Mouse (Mus musculus): ENCODE measurements around the gene Ryr1. TPM values are rescaled to one million over a fixed set of nuclear protein-coding genes. Genes with fewer than 3 reads are reported as not detected.
"Not testable (repeated sequence)": the region's sequence is repeated elsewhere in the genome, so short reads cannot be mapped to it uniquely, and the experiment has no call there.

Gene Ryr1
- polyA plus RNA-seq, 1 experiment from 2014 or later: 0.52 TPM

- 92% methylated on average over 14 of the region's 14 CpGs for WGBS
- Histone ChIP-seq H3K9ac (ENCODE audit: low read depth, low read length) (no peak overlapping the region), H3K4me1 (replicated peaks; ENCODE audit: control insufficient read depth, insufficient read depth, low read length) (no peaks in the 10 kb centered on the region; the same call in 1 of the 2 replicates), H3K4me3 (ENCODE audit: low read depth, low read length) (no peak overlapping the region), H3K27me3 (replicated peaks; ENCODE audit: control insufficient read depth, insufficient read depth, low read length) (peaks cover 10% of the 10 kb centered on the region), H3K27ac (ENCODE audit: low read depth, low read length) (no peak overlapping the region), H3K36me3 (ENCODE audit: control insufficient read depth, insufficient read depth, low read length) (peaks cover 2% of the 10 kb centered on the region; the same call in 1 of the 2 replicates), H3K9me3 (ENCODE audit: control insufficient read depth, low read length) (no peaks in the 10 kb centered on the region), H3K4me2 (no peak overlapping the region)
- no peak for ATAC-seq (replicated peaks; ENCODE audit: low FRiP score)
- no peak for DNase-seq (ENCODE audit: low spot score)
Measured at GRCm38 (mm10) chr7:29154018-29154720, 29.2 kb upstream of the Ryr1 start.

GRCm38 (mm10) chr7:29151486-29151885, 26.5 kb upstream of the Ryr1 start:
- H3K9me3 ChIP-seq (ENCODE audit: control insufficient read depth, low read length): no peaks in the 10 kb centered on the region
- H3K4me2 ChIP-seq: no peak overlapping the region
- H3K9ac ChIP-seq (ENCODE audit: low read depth, low read length): no peak overlapping the region
- 71% methylated on average over 10 of the region's 10 CpGs for WGBS
- H3K36me3 ChIP-seq (ENCODE audit: control insufficient read depth, insufficient read depth, low read length): peaks cover 2% of the 10 kb centered on the region; the same call in 1 of the 2 replicates
- DNase-seq (ENCODE audit: low spot score) (no peak), ATAC-seq (replicated peaks; ENCODE audit: low FRiP score) (no peak)
- H3K27ac ChIP-seq (ENCODE audit: low read depth, low read length): no peak overlapping the region
- H3K4me1 ChIP-seq (replicated peaks; ENCODE audit: control insufficient read depth, insufficient read depth, low read length): no peaks in the 10 kb centered on the region; the same call in 1 of the 2 replicates
- no peaks in the 10 kb centered on the region for H3K27me3 ChIP-seq (replicated peaks; ENCODE audit: control insufficient read depth, insufficient read depth, low read length)
- H3K4me3 ChIP-seq (ENCODE audit: low read depth, low read length): no peak overlapping the region

GRCm38 (mm10) chr7:29148771-29149170, 23.8 kb upstream of the Ryr1 start:
- H3K4me1 ChIP-seq (replicated peaks; ENCODE audit: control insufficient read depth, insufficient read depth, low read length): no peaks in the 10 kb centered on the region
- no peaks in the 10 kb centered on the region for H3K36me3 ChIP-seq (ENCODE audit: control insufficient read depth, insufficient read depth, low read length)
- no peak overlapping the region for H3K27ac ChIP-seq (ENCODE audit: low read depth, low read length)
- H3K9me3 ChIP-seq (ENCODE audit: control insufficient read depth, low read length): no peaks in the 10 kb centered on the region
- no peak for ATAC-seq (replicated peaks; ENCODE audit: low FRiP score)
- DNase-seq (ENCODE audit: low spot score): no peak
- no peak overlapping the region for H3K9ac ChIP-seq (ENCODE audit: low read depth, low read length)
- H3K27me3 ChIP-seq (replicated peaks; ENCODE audit: control insufficient read depth, insufficient read depth, low read length): no peaks in the 10 kb centered on the region
- no peak overlapping the region for H3K4me3 ChIP-seq (ENCODE audit: low read depth, low read length)
- H3K4me2 ChIP-seq: no peak overlapping the region
- WGBS: 82% methylated on average over 15 of the region's 15 CpGs

- Histone ChIP-seq H3K27me3 (replicated peaks; ENCODE audit: control insufficient read depth, insufficient read depth, low read length) (no peaks in the 10 kb centered on the region), H3K9me3 (ENCODE audit: control insufficient read depth, low read length) (no peaks in the 10 kb centered on the region), H3K4me3 (ENCODE audit: low read depth, low read length) (no peak overlapping the region), H3K4me2 (no peak overlapping the region), H3K9ac (ENCODE audit: low read depth, low read length) (no peak overlapping the region), H3K27ac (ENCODE audit: low read depth, low read length) (no peak overlapping the region), H3K4me1 (replicated peaks; ENCODE audit: control insufficient read depth, insufficient read depth, low read length) (no peaks in the 10 kb centered on the region), H3K36me3 (ENCODE audit: control insufficient read depth, insufficient read depth, low read length) (no peaks in the 10 kb centered on the region)
- no peak for ATAC-seq (replicated peaks; ENCODE audit: low FRiP score)
- WGBS: 71% methylated on average over 7 of the region's 7 CpGs
- no peak for DNase-seq (ENCODE audit: low spot score)
Measured at GRCm38 (mm10) chr7:29146625-29147367, 21.8 kb upstream of the Ryr1 start.

GRCm38 (mm10) chr7:29144006-29144405, 19.0 kb upstream of the Ryr1 start:
- Histone ChIP-seq H3K9ac (ENCODE audit: low read depth, low read length) (no peak overlapping the region), H3K4me2 (no peak overlapping the region), H3K9me3 (ENCODE audit: control insufficient read depth, low read length) (no peaks in the 10 kb centered on the region), H3K4me3 (ENCODE audit: low read depth, low read length) (no peak overlapping the region), H3K27me3 (replicated peaks; ENCODE audit: control insufficient read depth, insufficient read depth, low read length) (no peaks in the 10 kb centered on the region), H3K36me3 (ENCODE audit: control insufficient read depth, insufficient read depth, low read length) (no peaks in the 10 kb centered on the region), H3K4me1 (replicated peaks; ENCODE audit: control insufficient read depth, insufficient read depth, low read length) (no peaks in the 10 kb centered on the region), H3K27ac (ENCODE audit: low read depth, low read length) (no peak overlapping the region)
- no peak for DNase-seq (ENCODE audit: low spot score)
- no peak for ATAC-seq (replicated peaks; ENCODE audit: low FRiP score)
- 57% methylated on average over 4 of the region's 4 CpGs for WGBS

GRCm38 (mm10) chr7:29141416-29141815, 16.4 kb upstream of the Ryr1 start:
- Histone ChIP-seq H3K9ac (ENCODE audit: low read depth, low read length) (no peak overlapping the region), H3K9me3 (ENCODE audit: control insufficient read depth, low read length) (no peaks in the 10 kb centered on the region), H3K27me3 (replicated peaks; ENCODE audit: control insufficient read depth, insufficient read depth, low read length) (0 out of 2 replicates have a peak, but pooled peaks cover 2% of the 10 kb centered on the region), H3K27ac (ENCODE audit: low read depth, low read length) (no peak overlapping the region), H3K4me1 (replicated peaks; ENCODE audit: control insufficient read depth, insufficient read depth, low read length) (no peaks in the 10 kb centered on the region), H3K4me3 (ENCODE audit: low read depth, low read length) (no peak overlapping the region), H3K36me3 (ENCODE audit: control insufficient read depth, insufficient read depth, low read length) (no peaks in the 10 kb centered on the region), H3K4me2 (no peak overlapping the region)
- DNase-seq (ENCODE audit: low spot score) (no peak), ATAC-seq (replicated peaks; ENCODE audit: low FRiP score) (no peak)
- WGBS: 69% methylated on average over 8 of the region's 8 CpGs

GRCm38 (mm10) chr7:29139237-29139636, 14.3 kb upstream of the Ryr1 start:
- H3K9me3 ChIP-seq (ENCODE audit: control insufficient read depth, low read length); ATAC-seq (replicated peaks; ENCODE audit: low FRiP score); H3K4me3 ChIP-seq (ENCODE audit: low read depth, low read length); H3K36me3 ChIP-seq (ENCODE audit: control insufficient read depth, insufficient read depth, low read length); H3K4me2 ChIP-seq; H3K27me3 ChIP-seq (replicated peaks; ENCODE audit: control insufficient read depth, insufficient read depth, low read length); H3K4me1 ChIP-seq (replicated peaks; ENCODE audit: control insufficient read depth, insufficient read depth, low read length); H3K9ac ChIP-seq (ENCODE audit: low read depth, low read length); DNase-seq (ENCODE audit: low spot score); H3K27ac ChIP-seq (ENCODE audit: low read depth, low read length): not testable (repeated sequence)
- WGBS: 83% methylated on average over 3 of the region's 4 CpGs

GRCm38 (mm10) chr7:29137429-29137828, 12.4 kb upstream of the Ryr1 start:
- Histone ChIP-seq H3K27me3 (replicated peaks; ENCODE audit: control insufficient read depth, insufficient read depth, low read length) (0 out of 2 replicates have a peak, but pooled peaks cover 2% of the 10 kb centered on the region), H3K9me3 (ENCODE audit: control insufficient read depth, low read length) (no peaks in the 10 kb centered on the region), H3K36me3 (ENCODE audit: control insufficient read depth, insufficient read depth, low read length) (no peaks in the 10 kb centered on the region), H3K4me2 (no peak overlapping the region), H3K4me3 (ENCODE audit: low read depth, low read length) (no peak overlapping the region), H3K9ac (ENCODE audit: low read depth, low read length) (no peak overlapping the region), H3K4me1 (replicated peaks; ENCODE audit: control insufficient read depth, insufficient read depth, low read length) (peaks cover 3% of the 10 kb centered on the region; the same call in 1 of the 2 replicates), H3K27ac (ENCODE audit: low read depth, low read length) (no peak overlapping the region)
- DNase-seq (ENCODE audit: low spot score): no peak
- 47% methylated on average over 16 of the region's 16 CpGs for WGBS
- no peak for ATAC-seq (replicated peaks; ENCODE audit: low FRiP score)
